Mouse (Mus musculus) liver, embryonic 15.5 days (tissue): ENCODE data around the gene Prkar1b. TPM values are rescaled to one million over a fixed set of nuclear protein-coding genes. Genes with fewer than 3 reads are reported as not detected.

Experiments used
- ATAC-seq: fragments of 200-750 bp; cut with Nextera tagmentation; 2 replicates; pipeline ENCODE4 v1.8.0; 2017; ENCODE audit warnings: moderate number of reproducible peaks, mild to moderate bottlenecking, moderate library complexity; ENCODE audit not compliant: insufficient read depth
- H3K27ac ChIP-seq: fragments of 300-500 bp; sonication (generic); replicated peaks from 2 replicates; pipeline ENCODE4 v1.5.1; 2015; ENCODE audit warnings: mild to moderate bottlenecking, inconsistent platforms
- H3K27me3 ChIP-seq: fragments of 300-500 bp; sonication (generic); 2 replicates; pipeline ENCODE4 v1.6.1; 2015; ENCODE audit warnings: mild to moderate bottlenecking, inconsistent platforms
- H3K36me3 ChIP-seq: fragments of 300-500 bp; sonication (generic); replicated peaks from 2 replicates; pipeline ENCODE4 v1.6.1; 2015; ENCODE audit warnings: moderate library complexity, mild to moderate bottlenecking, inconsistent platforms
- H3K4me1 ChIP-seq: fragments of 300-500 bp; sonication (generic); replicated peaks from 2 replicates; pipeline ENCODE4 v1.6.1; 2015; ENCODE audit warnings: inconsistent platforms
- H3K4me2 ChIP-seq: fragments of 300-500 bp; sonication (generic); 2 replicates; pipeline ENCODE4 v1.6.1; 2015; ENCODE audit warnings: moderate library complexity, mild to moderate bottlenecking, inconsistent platforms
- H3K4me3 ChIP-seq: fragments of 300-500 bp; sonication (generic); replicated peaks from 2 replicates; pipeline ENCODE4 v1.5.1; 2015; ENCODE audit warnings: mild to moderate bottlenecking, inconsistent platforms
- H3K9ac ChIP-seq: fragments of 300-500 bp; sonication (generic); 2 replicates; pipeline ENCODE4 v1.6.1; 2015; ENCODE audit warnings: moderate library complexity, mild to moderate bottlenecking, inconsistent platforms
- H3K9me3 ChIP-seq: fragments of 300-500 bp; sonication (generic); replicated peaks from 2 replicates; pipeline ENCODE4 v1.6.1; 2016; ENCODE audit warnings: inconsistent platforms
- WGBS: fragments of 180-500 bp; shearing (Covaris S2); methylation state at CpG from one replicate; pipeline ENCODE4 v1.1.7; 2015; ENCODE audit warnings: mixed read lengths; ENCODE audit not compliant: insufficient replicate concordance; 5-methylcytosine and 5-hydroxymethylcytosine counted together
- polyA plus RNA-seq: library from polyadenylated mRNA; unstranded; fragments of >200 nt; fragmentation: Nextera tagmentation; extraction: Ambion mirVana; gene quantifications from 2 replicates; pipeline ENCODE4 v1.2.1, GENCODE M21; 2015

Gene Prkar1b
- polyA plus RNA-seq: 1.0 and 1.1 TPM in 2 replicates

- Histone ChIP-seq H3K36me3 (peaks cover 29% of the 10 kb centered on the region; the same call in 1 of the 2 replicates), H3K4me2 (peak within 1 kb of the TSS; percentile 95), H3K27me3 (no peaks in the 10 kb centered on the region), H3K9me3 (no peaks in the 10 kb centered on the region), H3K27ac (peak within 1 kb of the TSS; percentile 72), H3K4me3 (peak within 1 kb of the TSS; percentile 87), H3K9ac (peak within 1 kb of the TSS; percentile 71), H3K4me1 (peaks cover 24% of the 10 kb centered on the region)
- peak; percentile 92 for ATAC-seq
- under 1% methylated on average over 87 of the region's 87 CpGs for WGBS
Measured at GRCm38 (mm10) chr5:139149681-139150602, at the start of gene Prkar1b, which contains the start of gene Dnaaf5. Prkar1b (minus strand) TSS chr5:139150001. Dnaaf5 (plus strand) TSS chr5:139150223.

- peaks cover 4% of the 10 kb centered on the region; the same call in 1 of the 2 replicates for H3K36me3 ChIP-seq
- H3K4me2 ChIP-seq: peak overlapping the region; percentile 98
- no peak for ATAC-seq
- peak overlapping the region; percentile 99 for H3K4me3 ChIP-seq
- 16% methylated on average over 2 of the region's 2 CpGs for WGBS
- H3K9me3 ChIP-seq: no peaks in the 10 kb centered on the region
- peaks cover 89% of the 10 kb centered on the region for H3K4me1 ChIP-seq
- H3K9ac ChIP-seq: peak overlapping the region; percentile 73
- H3K27ac ChIP-seq: peak overlapping the region; percentile 98
- H3K27me3 ChIP-seq: no peaks in the 10 kb centered on the region
Measured at GRCm38 (mm10) chr5:139199636-139199994, 49.8 kb upstream of the Prkar1b start.

GRCm38 (mm10) chr5:139198779-139199178 is 49.0 kb upstream of the Prkar1b start:
- H3K4me2 ChIP-seq: peak overlapping the region; percentile 98; the same call in 1 of the 2 replicates
- peaks cover 81% of the 10 kb centered on the region for H3K4me1 ChIP-seq
- H3K4me3 ChIP-seq: no peak overlapping the region
- no peaks in the 10 kb centered on the region for H3K9me3 ChIP-seq
- ATAC-seq: no peak
- WGBS: 73% methylated on average over 3 of the region's 3 CpGs
- H3K36me3 ChIP-seq: peaks cover 4% of the 10 kb centered on the region; the same call in 1 of the 2 replicates
- 0 out of 2 replicates have a peak overlapping the region, but pooled peaks have one; percentile 73 for H3K9ac ChIP-seq
- no peaks in the 10 kb centered on the region for H3K27me3 ChIP-seq
- peak overlapping the region; percentile 98 for H3K27ac ChIP-seq

- 63% methylated on average over 5 of the region's 5 CpGs for WGBS
Measured at GRCm38 (mm10) chr5:139190958-139191357, 41.2 kb upstream of the Prkar1b start.

GRCm38 (mm10) chr5:139189726-139190125 is 39.9 kb upstream of the Prkar1b start:
- peaks cover 15% of the 10 kb centered on the region; the same call in 1 of the 2 replicates for H3K36me3 ChIP-seq

More at GRCm38 (mm10) chr5:139190958-139191357, 41.2 kb upstream of the Prkar1b start:
- H3K9me3 ChIP-seq: no peaks in the 10 kb centered on the region
- ATAC-seq: no peak
- H3K4me2 ChIP-seq: no peak overlapping the region
- peaks cover 14% of the 10 kb centered on the region for H3K4me1 ChIP-seq
- no peak overlapping the region for H3K27ac ChIP-seq
- H3K36me3 ChIP-seq: peaks cover 5% of the 10 kb centered on the region; the same call in 1 of the 2 replicates
- H3K4me3 ChIP-seq: no peak overlapping the region
- no peaks in the 10 kb centered on the region for H3K27me3 ChIP-seq
- no peak overlapping the region for H3K9ac ChIP-seq

GRCm38 (mm10) chr5:139184897-139185296 is 35.1 kb upstream of the Prkar1b start:
- no peak for ATAC-seq
- H3K27me3 ChIP-seq: no peaks in the 10 kb centered on the region
- peaks cover 45% of the 10 kb centered on the region for H3K36me3 ChIP-seq
- no peak overlapping the region for H3K9ac ChIP-seq
- 55% methylated on average over 4 of the region's 4 CpGs for WGBS
- H3K27ac ChIP-seq: no peak overlapping the region
- H3K4me2 ChIP-seq: no peak overlapping the region
- H3K4me1 ChIP-seq: no peaks in the 10 kb centered on the region
- no peaks in the 10 kb centered on the region for H3K9me3 ChIP-seq
- H3K4me3 ChIP-seq: no peak overlapping the region

More at GRCm38 (mm10) chr5:139189726-139190125, 39.9 kb upstream of the Prkar1b start:
- H3K27me3 ChIP-seq: no peaks in the 10 kb centered on the region
- H3K4me2 ChIP-seq: no peak overlapping the region
- 83% methylated on average over 5 of the region's 5 CpGs for WGBS
- no peak overlapping the region for H3K4me3 ChIP-seq
- no peak for ATAC-seq
- no peak overlapping the region for H3K9ac ChIP-seq
- no peaks in the 10 kb centered on the region for H3K9me3 ChIP-seq
- H3K4me1 ChIP-seq: peaks cover 2% of the 10 kb centered on the region
- no peak overlapping the region for H3K27ac ChIP-seq

GRCm38 (mm10) chr5:139183601-139184000 is 33.8 kb upstream of the Prkar1b start:
- H3K9ac ChIP-seq: no peak overlapping the region
- H3K9me3 ChIP-seq: no peaks in the 10 kb centered on the region
- no peaks in the 10 kb centered on the region; the same call in 1 of the 2 replicates for H3K4me1 ChIP-seq
- no peaks in the 10 kb centered on the region for H3K27me3 ChIP-seq
- H3K4me3 ChIP-seq: no peak overlapping the region
- H3K27ac ChIP-seq: no peak overlapping the region
- H3K36me3 ChIP-seq: peaks cover 45% of the 10 kb centered on the region
- 82% methylated on average over 9 of the region's 9 CpGs for WGBS
- no peak for ATAC-seq
- H3K4me2 ChIP-seq: no peak overlapping the region

- no peaks in the 10 kb centered on the region; the same call in 1 of the 2 replicates for H3K4me1 ChIP-seq
- H3K36me3 ChIP-seq: peaks cover 45% of the 10 kb centered on the region
- H3K4me2 ChIP-seq: no peak overlapping the region
- H3K27ac ChIP-seq: no peak overlapping the region
- no peaks in the 10 kb centered on the region for H3K9me3 ChIP-seq
- H3K27me3 ChIP-seq: no peaks in the 10 kb centered on the region
- H3K4me3 ChIP-seq: no peak overlapping the region
- ATAC-seq: no peak
- no peak overlapping the region for H3K9ac ChIP-seq
- 72% methylated on average over 2 of the region's 2 CpGs for WGBS
Measured at GRCm38 (mm10) chr5:139183131-139183530, 33.3 kb upstream of the Prkar1b start.

GRCm38 (mm10) chr5:139178895-139179631 is 29.3 kb upstream of the Prkar1b start:
- peaks cover 33% of the 10 kb centered on the region for H3K36me3 ChIP-seq
- no peak overlapping the region for H3K4me3 ChIP-seq
- H3K9ac ChIP-seq: no peak overlapping the region
- H3K9me3 ChIP-seq: no peaks in the 10 kb centered on the region
- H3K27ac ChIP-seq: peak overlapping the region; percentile 4; the same call in 1 of the 2 replicates
- WGBS: 22% methylated on average over 11 of the region's 11 CpGs
- H3K4me1 ChIP-seq: no peaks in the 10 kb centered on the region; the same call in 1 of the 2 replicates
- H3K4me2 ChIP-seq: no peak overlapping the region
- no peaks in the 10 kb centered on the region for H3K27me3 ChIP-seq
- ATAC-seq: peak; percentile 74

- no peaks in the 10 kb centered on the region for H3K9me3 ChIP-seq
- H3K27me3 ChIP-seq: no peaks in the 10 kb centered on the region
- ATAC-seq: no peak
- no peak overlapping the region for H3K4me3 ChIP-seq
- no peak overlapping the region for H3K9ac ChIP-seq
- H3K4me2 ChIP-seq: no peak overlapping the region
- H3K27ac ChIP-seq: no peak overlapping the region
- H3K4me1 ChIP-seq: no peaks in the 10 kb centered on the region; the same call in 1 of the 2 replicates
- H3K36me3 ChIP-seq: peaks cover 16% of the 10 kb centered on the region; the same call in 1 of the 2 replicates
- whole genome bisulfite sequencing: 40% methylated on average over 10 of the region's 10 CpGs
Measured at GRCm38 (mm10) chr5:139174556-139175547, 25.1 kb upstream of the Prkar1b start.
